Mouse (Mus musculus) left cerebral cortex, postnatal 4 days (tissue): ENCODE measurements at regions not wholly inside any gene's neighbourhood (a gene's known extent, or its start where the extent isn't known, plus 50 kb on each side); places are given as distances from the start of the nearest gene placed in this dataset.

Experiments
- DNase-seq: peaks from one replicate; pipeline ENCODE4 v3.0.0-alpha.2; 2022
- intact Hi-C: fragments of 180-260 bp; cut with DNase I; formaldehyde crosslinking; loops from one replicate; pipeline ENCODE4 v1.15.1; 2025

DNA sequence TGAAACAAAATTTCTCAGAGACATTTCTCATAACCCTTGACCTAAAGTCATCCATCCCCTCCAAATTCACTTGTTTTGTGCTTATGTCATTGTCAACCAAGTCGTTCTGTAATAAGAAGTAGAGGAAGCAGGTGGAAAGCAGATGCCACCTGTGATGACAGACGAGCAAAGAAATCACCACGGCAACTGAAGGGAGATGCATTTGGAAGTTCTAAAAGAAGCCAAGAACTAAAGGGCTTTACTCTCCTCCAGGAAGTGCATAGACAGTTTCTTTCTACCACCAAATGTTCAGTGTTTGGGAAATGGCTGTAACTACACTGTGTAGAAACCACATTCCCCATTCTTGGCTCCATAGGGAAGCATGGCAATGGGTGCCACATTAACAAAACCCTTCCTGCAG is 317.4 kb downstream of the Gm10184 start:
- DNase-seq: no peak
- intact Hi-C loops: no loop called here

- intact Hi-C loops: no loop called here
- DNase-seq: no peak
Observed at GRCm38 (mm10) chr17:89559506-89559905, 350.7 kb downstream of the Gm10184 start.

- intact Hi-C loops: no loop called here
- DNase-seq: no peak
Observed at GRCm38 (mm10) chr17:89554754-89555153, 354.3 kb upstream of the Fshr start.

DNA sequence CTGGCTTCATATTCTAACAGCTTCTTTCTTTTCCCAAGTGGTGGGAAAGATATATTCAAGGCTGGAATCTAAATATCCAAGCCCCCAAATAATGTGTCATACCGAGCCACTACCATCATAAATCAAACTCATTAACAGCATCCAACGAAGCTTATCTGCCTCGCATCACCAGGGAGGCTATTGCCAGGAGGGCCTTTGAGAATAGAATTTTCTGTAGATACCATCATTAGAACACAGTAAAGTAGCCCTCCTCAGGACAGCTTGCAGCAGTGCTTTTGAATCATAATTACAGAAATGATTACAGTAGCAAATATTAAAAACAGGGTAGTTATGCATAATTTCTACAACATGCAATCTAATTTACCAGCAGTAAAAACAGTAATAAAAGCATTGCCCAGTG is 353.1 kb upstream of the Fshr start:
- intact Hi-C loops: no loop called here
- no peak for DNase-seq

- no peak for DNase-seq
- intact Hi-C loops: no loop called here
Observed at GRCm38 (mm10) chr17:89550758-89551157, 350.3 kb upstream of the Fshr start.

- intact Hi-C loops: no loop called here
- DNase-seq: no peak
Observed at GRCm38 (mm10) chr17:89521912-89522311, 321.4 kb upstream of the Fshr start.

- no peak for DNase-seq
- intact Hi-C loops: no loop called here
Observed at GRCm38 (mm10) chr17:89519413-89519812, 318.9 kb upstream of the Fshr start.

- intact Hi-C loops: no loop called here
- no peak for DNase-seq
Observed at GRCm38 (mm10) chr17:89505288-89505687, 304.8 kb upstream of the Fshr start.

- DNase-seq: no peak
- intact Hi-C loops: no loop called here
Observed at GRCm38 (mm10) chr17:89493547-89493946, 293.1 kb upstream of the Fshr start.

DNA sequence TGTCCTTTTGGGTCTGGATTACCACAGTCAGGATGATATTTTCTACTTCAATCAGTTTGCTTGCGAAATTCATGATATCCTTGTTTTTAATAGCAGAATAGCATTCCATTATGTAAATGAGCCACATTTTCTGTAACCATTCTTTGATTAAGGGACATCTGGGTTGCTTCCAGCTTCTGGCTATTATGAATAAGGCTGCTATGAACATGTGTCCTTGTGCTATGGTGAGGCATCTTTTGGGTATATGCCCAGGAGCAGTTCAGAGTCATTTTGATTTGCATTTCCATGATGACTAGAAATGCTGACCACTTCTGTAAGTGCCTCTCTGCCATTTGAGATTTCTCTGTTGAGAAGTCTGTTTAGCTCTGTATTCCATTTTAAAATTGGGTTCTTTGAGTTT is 266.0 kb upstream of the Fshr start:
- no peak for DNase-seq
- intact Hi-C loops: no loop called here

DNA sequence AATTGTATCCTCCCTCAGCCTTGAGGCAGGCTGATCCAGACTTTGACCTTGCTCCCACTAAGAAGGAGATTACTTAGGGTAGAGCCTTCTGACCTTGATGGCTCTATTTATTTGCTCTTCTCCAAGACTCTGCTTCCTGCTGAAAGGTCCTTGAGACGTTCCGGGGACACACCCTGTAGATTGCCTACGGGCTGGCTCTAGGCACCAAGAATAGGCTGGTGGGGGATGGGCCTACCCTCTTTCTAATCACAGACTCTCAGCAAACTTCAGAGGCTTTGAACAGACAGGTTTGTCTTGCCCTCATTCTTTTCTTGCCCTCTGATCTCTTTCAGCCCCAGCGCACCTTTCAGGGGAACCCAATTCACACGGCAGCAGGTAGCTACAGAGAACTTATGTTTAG is 265.4 kb upstream of the Fshr start:
- intact Hi-C loops: no loop called here
- DNase-seq: no peak

- no peak for DNase-seq
- intact Hi-C loops: no loop called here
Observed at GRCm38 (mm10) chr17:89460438-89460837, 260.0 kb upstream of the Fshr start.

GRCm38 (mm10) chr17:89454301-89454700 is 253.8 kb upstream of the Fshr start:
- intact Hi-C loops: no loop called here

GRCm38 (mm10) chr17:89450724-89451123 is 250.2 kb upstream of the Fshr start:
- no peak for DNase-seq
- intact Hi-C loops: no loop called here

More at GRCm38 (mm10) chr17:89454301-89454700, 253.8 kb upstream of the Fshr start:
- no peak for DNase-seq

DNA sequence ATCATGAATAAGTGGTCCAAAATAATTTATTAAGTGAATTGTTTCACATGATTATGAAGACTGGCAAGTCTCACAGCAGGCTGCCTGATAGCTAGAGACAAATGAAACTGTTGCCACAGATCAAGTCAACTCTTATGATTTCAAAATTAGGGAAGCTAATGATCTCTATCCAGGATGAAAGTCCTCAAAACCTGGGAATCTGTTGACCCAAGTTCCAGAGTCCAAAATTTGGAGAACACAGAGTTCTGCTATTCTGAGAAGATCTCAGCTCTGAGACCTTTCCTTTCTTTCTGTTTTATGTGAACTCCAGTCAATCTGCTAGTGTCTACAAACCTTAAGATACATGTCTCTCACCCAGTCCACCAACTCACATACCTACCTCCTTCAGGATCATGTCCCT is 248.9 kb upstream of the Fshr start:
- DNase-seq: no peak
- intact Hi-C loops: no loop called here

- DNase-seq: no peak
- intact Hi-C loops: no loop called here
Observed at GRCm38 (mm10) chr17:89434288-89434687, 233.8 kb upstream of the Fshr start.

DNA sequence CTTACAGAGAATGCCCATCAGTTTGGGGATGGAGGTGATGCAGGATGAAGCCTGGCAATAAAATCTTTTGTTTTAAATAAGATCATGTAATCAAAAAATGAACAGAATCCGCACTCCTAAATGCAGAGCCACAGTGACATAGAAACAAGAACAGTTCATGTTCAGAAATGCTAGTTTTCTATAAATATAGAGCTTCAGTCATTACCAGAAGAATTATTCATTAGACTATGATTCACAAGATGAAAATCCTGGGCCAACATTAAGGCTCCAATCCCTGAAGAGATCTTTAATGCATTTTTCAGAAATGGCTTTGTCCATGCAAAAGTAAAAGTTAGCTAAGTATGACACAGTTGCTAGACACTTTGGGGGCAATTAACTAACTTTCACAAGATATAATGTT is 209.6 kb upstream of the Fshr start:
- DNase-seq: no peak

DNA sequence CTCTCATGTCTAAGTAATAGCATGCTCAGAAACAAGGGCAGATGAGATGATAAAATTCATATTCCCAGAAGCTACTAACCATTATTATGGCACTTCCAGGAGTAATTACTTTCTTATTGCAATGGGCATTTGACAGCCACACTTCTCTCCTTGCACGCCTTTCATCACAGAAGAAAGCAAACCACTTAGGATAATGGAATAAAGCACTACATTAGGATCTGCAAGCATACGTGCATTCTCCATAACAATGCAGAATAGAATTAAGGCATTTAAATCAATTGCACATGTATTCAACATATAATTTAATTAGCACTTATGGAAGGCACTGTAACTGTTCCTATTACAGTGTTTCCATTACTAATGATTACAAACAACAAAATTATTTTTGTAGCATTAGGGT is 205.1 kb upstream of the Fshr start:
- intact Hi-C loops: no loop called here
- no peak for DNase-seq

More for the DNA sequence above, 209.6 kb upstream of the Fshr start:
- intact Hi-C loops: no loop called here

DNA sequence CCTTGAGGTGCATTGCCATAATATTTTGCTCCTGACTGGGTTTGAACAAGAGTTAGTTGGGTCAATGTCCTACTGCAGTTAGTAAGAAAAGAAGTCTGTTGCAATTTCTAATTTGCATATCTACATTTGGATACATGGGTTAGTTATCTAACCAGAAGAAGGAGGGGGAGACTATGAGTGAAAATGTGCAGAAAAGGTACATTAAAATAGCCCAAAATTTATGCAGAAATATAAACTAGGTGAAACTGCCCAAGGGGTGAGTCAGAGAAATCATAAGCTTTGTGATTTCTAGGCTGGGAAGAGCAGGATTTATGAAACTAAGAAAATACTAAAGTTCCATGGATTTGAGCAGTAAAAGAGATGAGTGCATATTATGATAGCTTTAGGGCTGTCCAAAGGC is 156.8 kb upstream of the Fshr start:
- intact Hi-C loops: no loop called here
- no peak for DNase-seq

GRCm38 (mm10) chr17:89340497-89341205 is 140.2 kb upstream of the Fshr start:
- intact Hi-C loops: no loop called here
- DNase-seq: no peak

DNA sequence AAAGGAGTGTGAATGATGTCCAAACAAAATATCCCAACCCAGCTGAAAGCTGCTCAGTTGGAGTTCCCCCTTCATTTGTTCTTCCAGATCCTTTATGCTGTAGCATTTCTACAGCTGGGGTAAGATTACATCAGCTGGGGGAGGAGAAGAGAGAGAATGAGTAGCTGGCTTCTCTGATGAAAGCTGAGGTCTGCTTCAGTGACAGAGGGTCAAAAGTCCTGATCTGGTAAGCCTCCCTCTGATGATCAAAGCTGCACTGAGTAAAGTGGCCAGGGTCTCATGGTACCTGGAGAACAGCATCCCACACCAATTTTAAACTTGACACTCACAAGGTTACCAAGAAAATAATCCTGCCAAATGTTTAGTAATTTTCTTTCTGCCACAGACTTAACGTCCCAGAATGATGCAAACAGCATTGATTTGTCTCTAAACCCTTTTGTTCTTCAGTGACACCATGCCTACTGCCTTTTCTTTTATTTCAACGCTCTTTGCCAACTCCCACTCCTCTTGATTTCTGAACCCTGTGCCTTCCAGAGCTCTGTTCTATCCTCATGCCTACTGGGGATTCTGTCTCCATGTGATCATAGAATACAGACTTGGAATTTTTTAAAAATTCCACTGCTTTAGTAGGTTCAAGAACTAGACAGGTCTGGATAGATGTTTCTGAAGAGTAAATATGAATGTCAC is 119.3 kb upstream of the Fshr start:
- DNase-seq: no peak
- intact Hi-C loops: no loop called here

- intact Hi-C loops: no loop called here
- DNase-seq: no peak
Observed at GRCm38 (mm10) chr17:89318356-89318755, 117.9 kb upstream of the Fshr start.

DNA sequence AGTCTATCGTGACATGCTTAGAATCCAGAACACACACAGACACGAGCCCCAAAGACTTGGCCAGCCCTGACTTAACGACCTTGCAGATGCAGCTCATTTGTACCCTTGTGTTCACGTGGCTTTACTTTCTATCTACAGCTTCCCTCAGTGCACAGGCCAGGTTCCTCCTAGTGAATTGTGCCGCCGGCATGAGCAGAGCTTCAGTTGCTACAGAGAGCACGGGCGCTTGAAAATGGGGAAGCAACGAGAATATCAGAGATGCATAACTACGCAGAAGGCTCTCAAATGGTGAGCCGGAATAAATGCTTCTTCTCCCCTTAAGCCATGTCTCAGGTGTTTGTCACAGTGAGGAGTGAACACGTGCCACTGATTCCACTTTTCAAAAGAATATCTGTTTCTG is 110.7 kb upstream of the Fshr start:
- DNase-seq: no peak
- intact Hi-C loops: no loop called here
